Mouse (Mus musculus) cerebellum, adult 2 months (tissue): ENCODE measurements around the gene Fgfr2.
"Not testable (repeated sequence)": the region's sequence is repeated elsewhere in the genome, so short reads cannot be mapped to it uniquely, and the experiment has no call there.

Experiments
- CTCF ChIP-seq: fragments of 200-500 bp; IDR thresholded peaks from 2 replicates; pipeline ENCODE4 v1.5.1; 2011; ENCODE audit warnings: low read depth, mild to moderate bottlenecking, control low read depth, low read length, moderate library complexity, borderline replicate concordance; ENCODE audit not compliant: insufficient read depth
- POLR2A ChIP-seq: fragments of 200-500 bp; IDR thresholded peaks from 2 replicates; pipeline ENCODE4 v1.6.1; 2011; ENCODE audit warnings: low read length, control low read depth, borderline replicate concordance; ENCODE audit not compliant: insufficient read depth

GRCm38 (mm10) chr7:131074098-131074497, 2049.1 kb downstream of the Fgfr2 start:
- TF ChIP-seq CTCF, POLR2A: not testable (repeated sequence)
